Mouse (Mus musculus) 416B (cell line): ENCODE measurements around the gene Rasa2.

Experiments used
- DNase-seq: peaks from one replicate; pipeline ENCODE4 v3.0.0; 2011; ENCODE audit warnings: low read depth

Gene Rasa2

DNA sequence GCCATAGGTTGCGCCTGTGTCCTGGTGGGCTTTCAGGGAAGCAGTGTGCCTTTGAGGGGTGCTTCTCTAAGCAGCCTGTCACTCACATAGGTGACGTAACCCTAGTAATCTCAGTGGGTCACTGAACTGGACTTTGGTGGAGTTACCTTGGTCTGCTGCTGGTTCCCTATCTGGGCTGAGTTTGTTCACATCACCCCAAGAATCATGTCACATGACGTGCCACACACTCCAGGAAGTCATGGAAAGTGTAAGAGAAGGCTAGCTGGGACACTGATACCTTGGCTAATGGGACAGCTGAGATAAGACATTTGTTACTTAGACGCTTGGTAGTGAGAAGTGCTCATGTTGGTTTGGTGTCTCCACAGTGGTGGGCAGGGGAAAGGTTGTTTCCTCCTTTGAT is 105.4 kb downstream of the Rasa2 start:
- peak; percentile 6 for DNase-seq

DNA sequence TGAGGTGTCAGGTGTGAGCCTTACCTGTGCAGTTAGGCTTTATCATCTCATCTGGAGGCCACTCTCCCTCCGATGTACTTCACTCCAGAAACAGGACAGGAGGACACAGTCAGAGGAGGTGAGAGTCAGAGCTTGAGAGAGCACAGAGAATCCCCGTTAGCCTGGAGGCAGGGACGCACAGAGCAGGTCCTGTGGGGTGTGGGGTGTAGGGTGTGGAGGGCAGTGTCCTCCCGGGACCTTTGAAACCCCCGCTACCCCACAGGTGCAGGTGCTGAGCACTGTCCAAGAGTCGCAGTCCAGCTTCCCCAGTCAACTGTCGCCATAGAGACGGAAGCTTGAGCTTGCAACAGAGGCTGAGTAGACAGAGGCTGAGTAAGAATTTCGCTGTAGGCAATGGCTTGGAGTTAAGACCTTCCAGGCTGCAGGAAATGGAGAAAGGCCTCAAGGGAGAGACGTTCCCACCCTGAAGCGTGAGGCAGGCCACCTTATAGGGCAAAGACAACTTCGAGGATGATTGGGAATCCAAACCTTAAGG is 106.4 kb downstream of the Rasa2 start, which contains the start of gene Gm28729:
Gene Gm28729 (minus strand): TSS at position 293 of the 535 bp plus-strand sequence.
- DNase-seq, result peak; percentile 11

DNA sequence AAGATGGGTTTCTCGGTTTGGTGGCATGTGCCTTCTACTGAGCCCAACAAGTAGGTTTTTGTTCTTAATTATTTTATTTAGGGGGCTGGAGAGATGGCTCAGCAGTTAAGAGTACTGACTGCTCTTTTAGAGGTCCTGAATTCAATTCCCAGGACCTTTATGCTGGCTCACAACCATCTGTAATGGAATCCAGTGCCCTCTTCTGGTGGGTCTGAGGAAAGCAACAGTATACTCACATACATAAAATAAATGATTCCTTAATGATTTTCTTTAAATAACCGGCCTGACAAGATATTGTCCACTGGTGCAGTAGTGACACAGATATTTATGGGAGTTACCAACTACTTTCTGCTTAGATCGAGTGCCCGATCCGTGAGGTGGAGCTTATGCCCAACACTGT is 108.3 kb downstream of the Rasa2 start:
- DNase-seq, result peak; percentile 23

DNA sequence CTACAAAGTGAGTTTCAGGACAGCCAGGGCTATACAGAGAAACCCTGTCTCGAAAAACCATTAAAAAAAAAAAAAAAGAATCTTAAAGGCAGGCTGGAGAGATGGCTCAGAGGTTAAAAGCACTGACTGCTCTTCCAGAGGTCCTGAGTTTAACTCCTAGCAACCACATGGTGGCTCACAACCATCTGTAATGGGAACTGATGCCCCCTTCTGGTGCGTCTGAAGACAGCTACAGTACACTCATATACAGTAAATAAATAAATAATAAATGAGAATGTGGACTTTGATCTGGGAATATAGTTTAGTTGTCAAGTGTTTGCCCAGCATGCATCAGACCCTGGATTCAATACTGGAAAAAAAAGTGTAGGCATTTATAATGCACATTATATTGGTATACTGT is 109.8 kb downstream of the Rasa2 start:
- DNase-seq, result peak; percentile 44

DNA sequence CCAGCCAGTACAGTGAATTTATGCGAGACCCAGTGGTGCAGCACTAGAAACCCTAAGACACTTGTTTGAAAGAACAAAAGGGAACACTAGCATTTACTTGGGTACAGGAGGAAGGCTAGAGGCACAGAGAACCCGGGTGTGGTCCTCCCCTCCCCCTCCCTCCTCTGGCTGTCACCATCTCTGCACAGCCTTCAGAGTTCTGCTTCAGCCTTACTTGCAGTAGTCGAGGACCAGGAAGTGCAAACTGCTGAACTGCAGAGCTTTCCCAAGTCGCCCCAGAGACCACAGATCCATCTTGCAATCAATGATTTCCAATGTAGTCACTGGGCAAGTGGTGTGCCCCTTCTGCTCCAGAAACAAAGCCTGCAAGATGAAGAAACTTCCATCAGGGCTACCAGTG is 114.0 kb downstream of the Rasa2 start:
- DNase-seq, result peak; percentile 44

DNA sequence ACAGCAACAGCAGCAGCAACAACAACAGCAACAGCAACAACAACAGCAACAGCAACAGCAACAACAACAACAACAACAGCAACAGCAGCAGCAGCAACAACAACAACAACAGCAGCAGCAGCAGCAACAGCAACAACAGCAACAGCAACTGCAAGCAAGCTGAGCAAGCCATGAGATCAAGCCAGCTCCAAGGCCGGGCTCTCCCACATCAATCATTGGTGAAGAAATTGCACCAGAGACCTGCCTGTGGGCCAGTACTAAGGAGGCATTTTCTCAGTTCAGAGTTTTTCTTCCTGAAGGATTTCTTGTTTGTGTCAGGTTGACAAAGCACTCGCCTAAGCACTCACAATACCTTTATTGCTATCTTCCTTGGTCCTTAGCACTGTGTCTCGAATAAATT is 114.6 kb downstream of the Rasa2 start:
- no peak for DNase-seq

DNA sequence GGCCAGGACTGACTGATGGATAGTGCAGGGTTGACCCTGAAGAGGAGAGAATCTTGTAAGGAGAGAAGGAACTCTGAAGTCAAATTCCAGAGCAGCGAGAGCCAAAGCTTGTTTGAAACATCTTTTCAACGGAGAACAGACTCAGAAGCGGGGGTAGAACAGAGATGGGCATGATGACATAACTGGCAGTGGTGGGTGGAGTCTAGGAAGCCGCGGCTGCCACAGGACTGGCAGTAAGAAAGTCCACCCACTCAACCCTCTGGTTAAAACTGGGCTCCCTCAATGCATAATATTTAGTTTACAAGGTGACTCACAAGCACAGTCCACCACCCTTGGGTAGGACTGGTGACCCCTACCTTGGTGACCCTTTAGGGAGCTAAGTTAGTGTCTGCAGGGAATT is 115.7 kb downstream of the Rasa2 start:
- peak; percentile 73 for DNase-seq

DNA sequence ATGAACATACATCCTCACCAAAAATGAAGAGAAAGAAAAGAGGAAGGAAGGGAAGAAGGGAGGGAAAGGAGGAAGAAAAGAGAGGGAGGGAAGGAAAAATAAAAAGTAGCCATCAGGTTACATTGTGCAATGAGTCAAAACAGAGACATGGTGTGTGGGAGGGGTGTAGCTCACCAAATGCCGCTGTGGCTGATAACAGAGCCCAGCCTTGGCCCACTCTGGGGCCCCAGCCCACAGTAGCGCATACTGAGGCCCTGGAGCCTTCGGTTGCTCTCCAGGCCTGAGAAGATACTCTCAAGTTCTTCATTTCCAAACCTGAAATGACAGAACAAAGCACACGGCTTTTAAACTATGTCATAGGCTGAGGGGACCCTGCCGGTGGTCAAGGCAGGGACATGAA is 117.1 kb downstream of the Rasa2 start:
- DNase-seq, result no peak

DNA sequence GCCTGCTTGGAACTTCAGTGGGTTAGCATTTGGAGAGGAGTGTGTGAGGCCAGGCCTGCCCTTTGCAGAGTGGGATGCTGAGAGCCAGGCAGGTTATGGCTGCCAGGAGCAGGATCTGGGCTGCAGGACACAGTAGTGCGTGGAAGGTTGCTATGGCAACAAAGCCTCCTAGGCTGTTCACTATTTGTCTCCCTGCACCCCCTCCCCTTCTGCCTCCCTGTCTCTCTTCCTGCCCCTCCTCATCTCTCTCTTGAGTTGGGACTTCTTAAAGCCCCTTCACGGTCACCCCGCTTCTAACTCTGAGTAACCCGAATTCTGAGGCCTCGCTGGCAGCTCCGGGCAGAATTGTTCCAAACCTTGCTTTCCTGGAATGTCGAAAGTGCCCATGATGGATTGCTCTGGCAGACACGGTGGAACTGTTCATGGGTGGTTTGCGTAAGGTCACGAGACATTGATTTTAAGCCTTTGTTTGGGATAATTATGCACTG is 125.4 kb downstream of the Rasa2 start:
- no peak for DNase-seq

DNA sequence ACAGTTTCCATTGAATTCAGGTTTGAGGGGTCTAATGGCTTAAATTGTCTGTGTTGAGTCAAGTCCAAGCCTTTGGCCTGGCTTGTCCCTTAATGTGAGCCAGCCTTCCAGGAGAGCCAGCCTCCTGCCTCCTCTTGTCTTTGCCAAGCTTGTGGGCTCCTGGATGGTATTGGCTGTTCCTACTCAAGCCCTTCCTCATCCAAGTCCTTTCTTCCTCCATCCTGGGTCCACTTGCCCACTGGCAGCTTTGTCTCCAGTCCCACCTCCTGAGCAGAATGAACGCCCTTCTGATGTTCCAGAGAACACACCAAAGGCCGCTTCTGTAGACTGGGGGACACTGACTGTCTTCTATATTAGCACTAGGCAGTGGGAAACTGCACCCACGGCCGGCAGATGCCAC is 126.3 kb downstream of the Rasa2 start:
- no peak for DNase-seq

DNA sequence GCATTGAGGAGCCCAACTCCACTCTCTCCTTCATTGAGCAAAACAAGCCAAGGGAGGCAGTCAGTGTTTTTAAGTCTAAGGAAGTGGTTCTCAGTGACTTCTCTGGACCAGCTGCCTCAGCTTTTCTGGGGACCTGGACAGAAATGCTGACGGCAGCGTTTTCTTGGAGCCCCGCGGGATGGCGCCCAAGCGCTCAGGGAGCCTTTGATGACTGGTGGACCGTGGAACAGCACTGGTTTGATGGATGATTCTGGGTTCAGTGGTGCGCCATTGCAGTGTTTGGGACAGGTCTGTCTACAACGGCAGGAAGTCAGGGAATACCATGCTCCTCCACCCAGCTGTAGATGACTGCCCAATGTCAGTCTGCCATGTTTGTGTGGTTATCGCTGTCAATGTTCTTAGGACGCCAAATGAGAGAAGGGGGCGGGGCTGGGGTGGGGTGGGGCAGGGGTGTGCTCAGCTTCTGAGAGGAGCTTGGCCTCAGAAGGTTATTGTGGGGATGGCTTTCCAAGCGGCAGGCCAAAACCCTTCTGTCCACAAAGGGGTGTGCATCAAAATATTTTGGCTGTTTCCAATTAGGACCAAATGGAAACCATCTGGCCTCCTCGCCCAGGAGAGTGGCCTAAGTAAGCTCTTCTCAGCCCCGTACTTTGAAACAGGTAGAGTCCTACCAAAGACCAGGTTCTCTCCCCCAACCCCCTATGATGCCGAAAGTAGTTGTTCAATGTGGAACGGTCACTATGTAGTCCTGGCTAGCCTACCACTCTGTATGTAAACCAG is 127.1 kb downstream of the Rasa2 start:
- no peak for DNase-seq

DNA sequence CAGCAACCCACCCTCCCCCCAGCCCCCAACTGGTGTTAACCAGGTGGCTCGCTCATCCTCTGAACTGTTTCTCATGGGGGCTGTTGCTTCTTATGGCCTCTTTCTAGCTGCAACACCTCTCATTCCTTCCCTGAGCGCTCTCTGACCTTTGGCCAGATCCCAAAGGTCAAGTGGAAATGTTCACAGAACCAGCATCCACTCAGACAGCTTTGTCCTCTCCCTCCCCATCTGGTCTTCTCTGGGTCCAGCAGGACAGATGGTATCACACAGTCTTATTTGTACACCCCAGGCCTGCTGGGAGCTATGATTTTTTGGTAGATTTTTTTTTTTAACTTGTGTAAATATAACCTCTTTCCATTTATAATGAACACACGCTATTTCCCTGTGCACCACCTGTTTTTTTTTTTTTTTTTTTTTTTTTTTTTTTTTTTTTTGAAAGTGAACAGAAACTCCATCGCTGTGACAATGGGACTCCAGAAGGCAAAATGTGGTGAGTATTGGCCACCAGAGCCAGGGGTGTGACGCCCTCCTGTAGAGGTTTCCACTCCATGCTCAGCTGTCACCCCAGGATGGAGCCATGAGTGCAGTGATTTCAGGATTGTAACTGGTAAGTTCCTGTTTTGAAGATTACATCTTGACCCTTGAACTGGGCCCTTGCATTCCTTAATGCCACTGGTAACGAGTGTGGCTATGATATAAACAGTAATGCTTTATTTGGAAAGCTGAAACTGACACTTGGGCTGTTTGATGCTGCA is 128.4 kb downstream of the Rasa2 start:
- DNase-seq, result no peak

DNA sequence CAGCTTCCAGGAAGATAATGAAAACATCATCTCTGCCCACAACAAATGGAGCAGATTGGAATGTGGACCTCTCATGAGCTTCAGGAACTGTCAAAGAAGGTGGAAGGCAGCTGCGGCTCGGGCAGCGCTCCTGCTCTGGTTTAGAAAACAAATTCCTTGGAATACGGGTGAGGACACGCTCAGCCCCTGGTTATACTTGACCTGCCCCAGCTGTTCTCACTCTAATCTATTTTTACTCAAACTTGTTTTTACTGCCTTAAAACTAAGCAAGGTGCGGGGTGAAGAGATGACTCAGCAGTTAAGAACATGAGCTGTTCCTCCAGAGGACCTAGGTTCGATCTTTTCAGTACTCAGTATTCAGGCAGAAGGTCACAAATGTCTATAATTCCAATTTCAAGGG is 130.2 kb downstream of the Rasa2 start:
- DNase-seq, result no peak

DNA sequence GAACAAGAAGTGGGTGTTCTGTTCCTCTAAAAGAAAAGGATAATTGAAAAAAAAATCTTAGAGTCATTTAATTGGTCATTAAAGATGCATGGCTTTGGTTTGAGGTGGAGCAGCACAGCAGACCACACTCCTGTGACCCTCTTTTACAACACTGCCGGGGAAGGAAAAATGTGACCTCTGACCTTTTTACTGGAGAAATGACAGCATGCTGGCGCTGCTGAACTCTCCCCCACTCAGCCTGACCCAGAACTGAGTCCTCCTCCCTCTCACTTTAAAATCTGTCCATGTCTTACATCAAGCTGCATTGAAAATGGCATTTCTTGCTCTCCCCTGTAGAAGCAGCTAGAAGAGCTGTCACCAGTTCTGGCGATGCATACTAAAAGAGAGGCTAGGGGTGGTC is 138.2 kb downstream of the Rasa2 start:
- no peak for DNase-seq

DNA sequence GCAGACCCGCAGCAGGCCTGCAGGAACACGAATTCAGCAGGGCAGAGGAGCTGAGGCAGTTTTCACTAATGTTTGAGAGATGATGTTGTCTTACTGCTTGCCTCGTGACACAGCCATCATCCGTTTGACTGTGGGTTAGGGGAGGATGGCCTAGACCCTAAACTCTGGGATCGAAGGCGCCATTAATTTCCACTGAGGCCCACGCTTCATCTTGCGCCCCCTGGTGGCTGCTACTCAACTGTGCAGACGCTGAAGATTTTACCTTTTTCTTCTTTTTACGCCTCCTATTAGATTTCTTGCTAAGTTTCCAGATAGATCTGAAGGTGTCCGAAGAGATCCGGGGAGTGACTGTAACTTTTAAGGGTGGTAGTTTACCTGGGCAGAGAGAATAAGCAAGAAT is 139.6 kb downstream of the Rasa2 start:
- DNase-seq, result peak; percentile 61
